In the genomic region with DNA sequence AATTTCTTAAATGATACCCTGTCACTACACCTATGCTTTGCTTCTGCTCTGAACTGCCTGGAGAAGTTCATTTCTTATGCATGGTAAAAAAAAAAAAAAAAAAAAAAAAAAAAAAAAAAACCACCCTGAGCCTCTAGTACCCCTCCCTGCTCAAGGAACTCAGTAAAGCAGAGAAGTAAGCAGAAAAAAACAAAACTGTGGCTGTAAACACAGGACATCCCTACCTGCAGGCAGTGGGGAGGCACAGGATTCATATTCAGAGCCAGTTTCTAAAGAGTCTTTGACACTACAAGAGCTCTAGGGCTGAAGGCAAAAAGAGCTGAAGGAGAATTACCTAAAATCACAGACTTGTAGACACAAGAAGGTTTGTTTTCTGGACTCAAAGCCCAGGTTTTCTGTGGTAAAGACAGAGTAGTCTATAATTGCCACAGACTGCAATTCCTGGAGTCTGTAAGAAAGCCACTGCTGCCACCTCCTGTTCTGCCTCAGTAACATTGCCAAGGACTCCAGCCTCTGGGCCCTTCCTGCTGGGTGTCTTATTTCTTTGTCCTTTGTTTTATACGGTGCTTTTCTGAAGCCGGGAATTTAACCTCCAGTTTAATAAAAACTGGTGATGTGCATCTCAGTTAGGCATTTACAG, we compare ENCODE assay signal across 8 mouse cellular contexts.
DNase-seq lines count a peak whose midpoint lies in the region; ATAC-seq lines count a peak whose summit lies in the region.

No protein-coding gene starts in this region.

- H3K4me3 ChIP-seq in midbrain, embryonic 12.5 days = no peak overlapping the region

- peak; percentile 90 for ATAC-seq in midbrain, embryonic 12.5 days (ENCODE audit: low FRiP score, low read depth)
- no peak for ATAC-seq in erythroblast, adult 5-6 weeks (replicated peaks; ENCODE audit: low FRiP score, poor library complexity, severe bottlenecking)
- no peak for ATAC-seq in granulocyte monocyte progenitor cell, adult 5-6 weeks (replicated peaks; ENCODE audit: poor library complexity, severe bottlenecking)

- WGBS in midbrain, embryonic 12.5 days = 15% methylated on average over 2 of the region's 2 CpGs

- H3K27ac ChIP-seq in midbrain, embryonic 12.5 days (replicated peaks) = no peak overlapping the region

- H3K9ac ChIP-seq in midbrain, embryonic 12.5 days (replicated peaks) = no peak overlapping the region

- peak; percentile 18 for DNase-seq in lung, postnatal 10 days
- DNase-seq in lung, postnatal 25 days (ENCODE audit: low spot score) = no peak
- DNase-seq in cerebellum, postnatal 25 days = peak; percentile 49 to 66
- peak; percentile 16 to 43 for DNase-seq in frontal cortex, postnatal 14 days (ENCODE audit: low spot score in 2 of 2)
- peak; percentile 63 to 65 for DNase-seq in kidney, postnatal 4 days

- no peak overlapping the region for H3K4me2 ChIP-seq in midbrain, embryonic 12.5 days (replicated peaks)

- H3K36me3 ChIP-seq in midbrain, embryonic 12.5 days = no peaks in the 10 kb centered on the region

- no peaks in the 10 kb centered on the region for H3K27me3 ChIP-seq in midbrain, embryonic 12.5 days

- no peaks in the 10 kb centered on the region for H3K9me3 ChIP-seq in midbrain, embryonic 12.5 days

- peaks cover 3% of the 10 kb centered on the region; the same call in 1 of the 2 replicates for H3K4me1 ChIP-seq in midbrain, embryonic 12.5 days
